Mouse (Mus musculus): Measurements from ENCODE around the gene Tor1aip1.

GRCm38 (mm10) chr1:156046688-156047087, 10.4 kb upstream of the Tor1aip1 start:
- TF ChIP-seq CTCF (IDR thresholded peaks at IDR 0.05; ENCODE audit: control insufficient read depth, insufficient read depth, insufficient read length) (no peak), MAX (IDR thresholded peaks at IDR 0.05) (no peak)
